Mouse (Mus musculus) embryonic facial prominence, embryonic 12.5 days (tissue): ENCODE measurements around the gene Taf4. TPM values are rescaled to one million over a fixed set of nuclear protein-coding genes. Genes with fewer than 3 reads are reported as not detected.

Source experiments
- ATAC-seq: fragments of 200-750 bp; cut with Nextera tagmentation; 2 replicates; pipeline ENCODE4 v1.8.0; 2017; ENCODE audit not compliant: insufficient number of reproducible peaks, insufficient read depth, low FRiP score, low TSS enrichment
- H3K27ac ChIP-seq: fragments of 300-500 bp; sonication (generic); 2 replicates; pipeline ENCODE4 v1.5.1; 2016; ENCODE audit warnings: mild to moderate bottlenecking
- H3K27me3 ChIP-seq: fragments of 300-500 bp; sonication (generic); 2 replicates; pipeline ENCODE4 v1.6.1; 2016; ENCODE audit warnings: mild to moderate bottlenecking, moderate library complexity
- H3K36me3 ChIP-seq: fragments of 300-500 bp; sonication (generic); 2 replicates; pipeline ENCODE4 v1.6.1; 2016; ENCODE audit warnings: mild to moderate bottlenecking
- H3K4me1 ChIP-seq: fragments of 300-500 bp; sonication (generic); 2 replicates; pipeline ENCODE4 v1.6.1; 2016
- H3K4me2 ChIP-seq: fragments of 300-500 bp; sonication (generic); replicated peaks from 2 replicates; pipeline ENCODE4 v1.6.1; 2016; ENCODE audit warnings: mild to moderate bottlenecking, moderate library complexity
- H3K4me3 ChIP-seq: fragments of 300-500 bp; sonication (generic); 2 replicates; pipeline ENCODE4 v1.5.1; 2016; ENCODE audit warnings: mild to moderate bottlenecking
- H3K9ac ChIP-seq: fragments of 300-500 bp; sonication (generic); 2 replicates; pipeline ENCODE4 v1.6.1; 2016; ENCODE audit warnings: mild to moderate bottlenecking, moderate library complexity
- H3K9me3 ChIP-seq: fragments of 300-500 bp; sonication (generic); 2 replicates; pipeline ENCODE4 v1.6.1; 2016; ENCODE audit warnings: mild to moderate bottlenecking, moderate library complexity
- WGBS: fragments of 180-500 bp; shearing (Covaris S2); methylation state at CpG from one replicate; pipeline ENCODE4 v1.1.7; 2016; 5-methylcytosine and 5-hydroxymethylcytosine counted together
- polyA plus RNA-seq: library from polyadenylated mRNA; unstranded; fragments of >200 nt; fragmentation: Nextera tagmentation; extraction: Ambion mirVana; gene quantifications from 2 replicates; pipeline ENCODE4 v1.2.1, GENCODE M21; 2016

Gene Taf4
- polyA plus RNA-seq, 1 experiment from 2014 or later: 3.8 TPM

GRCm38 (mm10) chr2:179961420-179961819 is 15.0 kb downstream of the Taf4 start:
- ATAC-seq: no peak
- Histone ChIP-seq H3K4me3 (no peak overlapping the region), H3K27me3 (no peaks in the 10 kb centered on the region), H3K9ac (no peak overlapping the region), H3K4me1 (peaks cover 21% of the 10 kb centered on the region), H3K36me3 (no peaks in the 10 kb centered on the region), H3K9me3 (no peaks in the 10 kb centered on the region), H3K27ac (no peak overlapping the region), H3K4me2 (no peak overlapping the region)
- 86% methylated on average over 4 of the region's 4 CpGs for WGBS

- H3K36me3 ChIP-seq: no peaks in the 10 kb centered on the region
- no peaks in the 10 kb centered on the region for H3K27me3 ChIP-seq
- no peak overlapping the region for H3K9ac ChIP-seq
- no peak overlapping the region for H3K4me2 ChIP-seq
- 87% methylated on average over 6 of the region's 6 CpGs for WGBS
- no peaks in the 10 kb centered on the region for H3K9me3 ChIP-seq
- H3K27ac ChIP-seq: no peak overlapping the region
- no peak overlapping the region for H3K4me3 ChIP-seq
- ATAC-seq: no peak
- peaks cover 13% of the 10 kb centered on the region for H3K4me1 ChIP-seq
Measured at GRCm38 (mm10) chr2:179960327-179960726, 16.1 kb downstream of the Taf4 start.

- Histone ChIP-seq H3K36me3 (no peaks in the 10 kb centered on the region), H3K4me2 (no peak overlapping the region), H3K4me1 (peaks cover 11% of the 10 kb centered on the region), H3K9ac (no peak overlapping the region), H3K9me3 (no peaks in the 10 kb centered on the region), H3K4me3 (no peak overlapping the region), H3K27ac (no peak overlapping the region), H3K27me3 (no peaks in the 10 kb centered on the region)
- whole genome bisulfite sequencing: 16% methylated on average over 3 of the region's 3 CpGs
- no peak for ATAC-seq
Measured at GRCm38 (mm10) chr2:179959391-179959790, 17.1 kb downstream of the Taf4 start.

- no peak overlapping the region for H3K4me2 ChIP-seq
- no peak for ATAC-seq
- 68% methylated on average over 14 of the region's 14 CpGs for WGBS
Measured at GRCm38 (mm10) chr2:179951542-179952524, 24.6 kb downstream of the Taf4 start.

GRCm38 (mm10) chr2:179948820-179949219 is 27.6 kb downstream of the Taf4 start:
- H3K9ac ChIP-seq: no peak overlapping the region
- ATAC-seq: no peak
- WGBS: 89% methylated on average over 5 of the region's 5 CpGs

More at GRCm38 (mm10) chr2:179951542-179952524, 24.6 kb downstream of the Taf4 start:
- Histone ChIP-seq H3K27me3 (no peaks in the 10 kb centered on the region), H3K27ac (no peak overlapping the region), H3K9ac (no peak overlapping the region), H3K4me3 (no peak overlapping the region), H3K9me3 (no peaks in the 10 kb centered on the region), H3K36me3 (no peaks in the 10 kb centered on the region), H3K4me1 (peaks cover 7% of the 10 kb centered on the region)

GRCm38 (mm10) chr2:179947607-179948006 is 28.8 kb downstream of the Taf4 start:
- Histone ChIP-seq H3K9me3 (no peaks in the 10 kb centered on the region), H3K4me2 (no peak overlapping the region), H3K4me3 (no peak overlapping the region), H3K36me3 (no peaks in the 10 kb centered on the region), H3K9ac (no peak overlapping the region), H3K4me1 (peaks cover 6% of the 10 kb centered on the region), H3K27ac (no peak overlapping the region), H3K27me3 (no peaks in the 10 kb centered on the region)
- no peak for ATAC-seq
- 68% methylated on average over 5 of the region's 5 CpGs for WGBS

More at GRCm38 (mm10) chr2:179948820-179949219, 27.6 kb downstream of the Taf4 start:
- no peak overlapping the region for H3K4me3 ChIP-seq
- H3K27me3 ChIP-seq: no peaks in the 10 kb centered on the region
- peaks cover 9% of the 10 kb centered on the region for H3K4me1 ChIP-seq
- no peaks in the 10 kb centered on the region for H3K36me3 ChIP-seq
- H3K4me2 ChIP-seq: no peak overlapping the region
- H3K9me3 ChIP-seq: no peaks in the 10 kb centered on the region
- H3K27ac ChIP-seq: no peak overlapping the region

GRCm38 (mm10) chr2:179946496-179946895 is 29.9 kb downstream of the Taf4 start:
- Histone ChIP-seq H3K4me2 (no peak overlapping the region), H3K27ac (no peak overlapping the region), H3K4me3 (no peak overlapping the region), H3K36me3 (no peaks in the 10 kb centered on the region), H3K9ac (no peak overlapping the region), H3K9me3 (no peaks in the 10 kb centered on the region), H3K27me3 (no peaks in the 10 kb centered on the region), H3K4me1 (0 out of 2 replicates have a peak, but pooled peaks cover 2% of the 10 kb centered on the region)
- 85% methylated on average over 6 of the region's 6 CpGs for WGBS
- ATAC-seq: no peak

- no peak overlapping the region for H3K4me3 ChIP-seq
- no peak overlapping the region for H3K4me2 ChIP-seq
- no peaks in the 10 kb centered on the region for H3K27me3 ChIP-seq
- WGBS: 42% methylated on average over 4 of the region's 4 CpGs
- no peak overlapping the region for H3K9ac ChIP-seq
- H3K36me3 ChIP-seq: no peaks in the 10 kb centered on the region
- H3K4me1 ChIP-seq: 0 out of 2 replicates have a peak, but pooled peaks cover 2% of the 10 kb centered on the region
- no peak overlapping the region for H3K27ac ChIP-seq
- H3K9me3 ChIP-seq: no peaks in the 10 kb centered on the region
- no peak for ATAC-seq
Measured at GRCm38 (mm10) chr2:179945051-179945450, 31.4 kb downstream of the Taf4 start.

GRCm38 (mm10) chr2:179941696-179942095 is 34.8 kb downstream of the Taf4 start:
- ATAC-seq: no peak
- no peak overlapping the region for H3K9ac ChIP-seq
- H3K36me3 ChIP-seq: 0 out of 2 replicates have a peak, but pooled peaks cover 7% of the 10 kb centered on the region
- H3K4me3 ChIP-seq: no peak overlapping the region
- H3K27ac ChIP-seq: no peak overlapping the region
- no peaks in the 10 kb centered on the region for H3K27me3 ChIP-seq
- 86% methylated on average over 1 of the region's 1 CpGs for WGBS
- H3K4me2 ChIP-seq: no peak overlapping the region
- H3K9me3 ChIP-seq: no peaks in the 10 kb centered on the region
- 0 out of 2 replicates have a peak, but pooled peaks cover 5% of the 10 kb centered on the region for H3K4me1 ChIP-seq

- no peaks in the 10 kb centered on the region for H3K9me3 ChIP-seq
- WGBS: 83% methylated on average over 4 of the region's 4 CpGs
- H3K36me3 ChIP-seq: peaks cover 24% of the 10 kb centered on the region
Measured at GRCm38 (mm10) chr2:179937091-179937490, 39.4 kb downstream of the Taf4 start.

GRCm38 (mm10) chr2:179934165-179934564 is 42.3 kb downstream of the Taf4 start:
- H3K4me3 ChIP-seq: no peak overlapping the region
- 0 out of 2 replicates have a peak, but pooled peaks cover 3% of the 10 kb centered on the region for H3K4me1 ChIP-seq
- no peak overlapping the region for H3K4me2 ChIP-seq
- WGBS: 63% methylated on average over 3 of the region's 3 CpGs
- no peak overlapping the region for H3K27ac ChIP-seq
- H3K9me3 ChIP-seq: no peaks in the 10 kb centered on the region
- ATAC-seq: no peak
- peaks cover 50% of the 10 kb centered on the region for H3K36me3 ChIP-seq
- no peaks in the 10 kb centered on the region for H3K27me3 ChIP-seq
- H3K9ac ChIP-seq: no peak overlapping the region

More at GRCm38 (mm10) chr2:179937091-179937490, 39.4 kb downstream of the Taf4 start:
- no peak overlapping the region for H3K9ac ChIP-seq
- H3K4me1 ChIP-seq: 0 out of 2 replicates have a peak, but pooled peaks cover 3% of the 10 kb centered on the region
- no peak overlapping the region for H3K4me2 ChIP-seq
- no peaks in the 10 kb centered on the region for H3K27me3 ChIP-seq
- no peak for ATAC-seq
- no peak overlapping the region for H3K27ac ChIP-seq
- no peak overlapping the region for H3K4me3 ChIP-seq

GRCm38 (mm10) chr2:179931741-179932140 is 44.7 kb downstream of the Taf4 start:
- Histone ChIP-seq H3K4me2 (no peak overlapping the region), H3K9ac (no peak overlapping the region), H3K4me1 (no peaks in the 10 kb centered on the region), H3K36me3 (peaks cover 48% of the 10 kb centered on the region), H3K4me3 (no peak overlapping the region), H3K27ac (no peak overlapping the region), H3K27me3 (no peaks in the 10 kb centered on the region), H3K9me3 (no peaks in the 10 kb centered on the region)
- no peak for ATAC-seq
- 93% methylated on average over 16 of the region's 16 CpGs for WGBS
